Mouse (Mus musculus) heart, postnatal 0 days (tissue): Measurements from ENCODE around the gene Peli3. TPM values are rescaled to one million over a fixed set of nuclear protein-coding genes. Genes with fewer than 3 reads are reported as not detected.

Experiments
- ATAC-seq: fragments of 200-750 bp; cut with Nextera tagmentation; 2 replicates; pipeline ENCODE4 v1.8.0; 2017; ENCODE audit warnings: low read depth, moderate number of reproducible peaks, moderate library complexity; ENCODE audit not compliant: insufficient read depth
- DNase-seq: peaks from one replicate; pipeline ENCODE4 v3.0.0-alpha.2; 2016; ENCODE audit warnings: low spot score
- H3K27ac ChIP-seq: fragments of 300-500 bp; sonication (generic); 2 replicates; pipeline ENCODE4 v1.5.1; 2014; ENCODE audit warnings: low read depth, mild to moderate bottlenecking
- H3K27me3 ChIP-seq: fragments of 300-500 bp; sonication (generic); 2 replicates; pipeline ENCODE4 v1.6.1; 2014; ENCODE audit warnings: low read length, mixed read lengths; ENCODE audit not compliant: control insufficient read depth, insufficient read depth
- H3K36me3 ChIP-seq: fragments of 300-500 bp; sonication (generic); replicated peaks from 2 replicates; pipeline ENCODE4 v1.6.1; 2014; ENCODE audit warnings: low read length, mixed read lengths; ENCODE audit not compliant: control insufficient read depth, insufficient read depth
- H3K4me1 ChIP-seq: fragments of 300-500 bp; sonication (generic); 2 replicates; pipeline ENCODE4 v1.6.1; 2014; ENCODE audit warnings: antibody characterized with exemption; ENCODE audit not compliant: control insufficient read depth, insufficient read depth
- H3K4me2 ChIP-seq: fragments of 300-500 bp; sonication (generic); 2 replicates; pipeline ENCODE4 v1.6.1; 2014; ENCODE audit warnings: low read depth, mild to moderate bottlenecking, low read length, moderate library complexity
- H3K4me3 ChIP-seq: fragments of 300-500 bp; sonication (generic); 2 replicates; pipeline ENCODE4 v1.5.1; 2014; ENCODE audit warnings: low read depth, low read length
- H3K9ac ChIP-seq: fragments of 300-500 bp; sonication (generic); replicated peaks from 2 replicates; pipeline ENCODE4 v1.6.1; 2014; ENCODE audit warnings: low read depth, low read length, mixed read lengths
- H3K9me3 ChIP-seq: fragments of 300-500 bp; sonication (generic); replicated peaks from 2 replicates; pipeline ENCODE4 v1.6.1; 2016; ENCODE audit warnings: low read length; ENCODE audit not compliant: control insufficient read depth
- CTCF ChIP-seq: IDR thresholded peaks from 2 replicates; pipeline ENCODE4 v1.5.1; 2016; ENCODE audit warnings: antibody characterized with exemption, control low read depth, low read depth
- EP300 ChIP-seq: IDR thresholded peaks from 2 replicates; pipeline ENCODE4 v1.6.1; 2016; ENCODE audit warnings: antibody characterized with exemption, low read depth
- WGBS: fragments of 180-500 bp; shearing (Covaris S2); extraction: QIAGEN DNeasy Blood & Tissue Kit; methylation state at CpG from one replicate; pipeline ENCODE4 v1.1.7; 2014; 5-methylcytosine and 5-hydroxymethylcytosine counted together
- polyA plus RNA-seq: library from polyadenylated mRNA; unstranded; fragments of >200 nt; fragmentation: Nextera tagmentation; extraction: Ambion mirVana; gene quantifications from 2 replicates; pipeline ENCODE4 v1.2.1, GENCODE M21; 2015
- total RNA-seq: library from RNA; depleted of rRNA; stranded (reverse); fragments of >200 nt; gene quantifications from 2 replicates; pipeline ENCODE4 v1.2.3, GENCODE M21; 2014; ENCODE audit warnings: low replicate concordance; rRNA removed

The Peli3 gene
- total RNA-seq (0.76 TPM in 1 of 2 replicates, not detected in the other), polyA plus RNA-seq (0.27 and 0.31 TPM in 2 replicates)

GRCm38 (mm10) chr19:4942551-4943252 lies at the start of gene Peli3:
Gene Peli3, minus strand, starts transcription at chr19:4943127.
- under 1% methylated on average over 49 of the region's 55 CpGs for WGBS
- DNase-seq (peak; percentile 64), ATAC-seq (peak; percentile 97)
- TF ChIP-seq CTCF (no peak), EP300 (no peak)
- Histone ChIP-seq H3K27me3 (peaks cover 23% of the 10 kb centered on the region), H3K9ac (peak within 1 kb of the TSS; percentile 40), H3K27ac (no peak within 1 kb of the TSS), H3K4me2 (peak within 1 kb of the TSS; percentile 99), H3K36me3 (no peaks in the 10 kb centered on the region), H3K4me3 (peak within 1 kb of the TSS; percentile 61), H3K9me3 (no peaks in the 10 kb centered on the region), H3K4me1 (peaks cover 10% of the 10 kb centered on the region; the same call in 1 of the 2 replicates)

GRCm38 (mm10) chr19:4992371-4992770 lies 49.4 kb upstream of the Peli3 start:
- ATAC-seq = no peak
- Histone ChIP-seq H3K9me3 (no peaks in the 10 kb centered on the region), H3K4me3 (no peak overlapping the region), H3K4me2 (no peak overlapping the region), H3K36me3 (no peaks in the 10 kb centered on the region), H3K27ac (no peak overlapping the region), H3K27me3 (peaks cover 25% of the 10 kb centered on the region), H3K4me1 (peaks cover 6% of the 10 kb centered on the region; the same call in 1 of the 2 replicates), H3K9ac (no peak overlapping the region)
- 8% methylated on average over 8 of the region's 8 CpGs for WGBS
- no peak for DNase-seq
- no peak for TF ChIP-seq CTCF
- no peak for TF ChIP-seq EP300

- WGBS = 3% methylated on average over 21 of the region's 22 CpGs
- DNase-seq = no peak
- Histone ChIP-seq H3K9me3 (no peaks in the 10 kb centered on the region), H3K4me1 (peaks cover 6% of the 10 kb centered on the region; the same call in 1 of the 2 replicates), H3K9ac (no peak overlapping the region), H3K27me3 (peaks cover 25% of the 10 kb centered on the region), H3K27ac (no peak overlapping the region), H3K36me3 (no peaks in the 10 kb centered on the region), H3K4me2 (peak overlapping the region; percentile 26), H3K4me3 (peak overlapping the region; percentile 5; the same call in 1 of the 2 replicates)
- ATAC-seq = no peak
- TF ChIP-seq CTCF = no peak
- TF ChIP-seq EP300 = no peak
These were observed 47.8 kb upstream of the Peli3 start for GRCm38 (mm10) chr19:4990716-4991115.

- Histone ChIP-seq H3K27ac (no peak within 1 kb of the TSS), H3K4me3 (peak within 1 kb of the TSS; percentile 5; the same call in 1 of the 2 replicates), H3K4me1 (peaks cover 6% of the 10 kb centered on the region; the same call in 1 of the 2 replicates), H3K36me3 (no peaks in the 10 kb centered on the region), H3K9ac (no peak within 1 kb of the TSS), H3K27me3 (peaks cover 26% of the 10 kb centered on the region), H3K9me3 (no peaks in the 10 kb centered on the region), H3K4me2 (peak within 1 kb of the TSS; percentile 26)
- no peak for DNase-seq
- ATAC-seq = no peak
- no peak for TF ChIP-seq CTCF
- TF ChIP-seq EP300 = no peak
- WGBS = 18% methylated on average over 4 of the region's 4 CpGs
These were observed 47.3 kb upstream of the Peli3 start, which contains the start of gene Npas4 for GRCm38 (mm10) chr19:4990256-4990625. Gene Npas4, minus strand, starts transcription at chr19:4990316.

GRCm38 (mm10) chr19:4989434-4990255 lies 46.7 kb upstream of the Peli3 start:
- no peaks in the 10 kb centered on the region for H3K9me3 ChIP-seq
- WGBS = 17% methylated on average over 46 of the region's 47 CpGs
- H3K4me2 ChIP-seq = no peak overlapping the region
- no peak for TF ChIP-seq CTCF
- no peak for TF ChIP-seq EP300
- H3K4me1 ChIP-seq = peaks cover 6% of the 10 kb centered on the region; the same call in 1 of the 2 replicates
- no peak for ATAC-seq
- no peak overlapping the region for H3K9ac ChIP-seq
- peaks cover 29% of the 10 kb centered on the region for H3K27me3 ChIP-seq
- no peak overlapping the region for H3K4me3 ChIP-seq
- DNase-seq = no peak
- H3K36me3 ChIP-seq = no peaks in the 10 kb centered on the region
- H3K27ac ChIP-seq = no peak overlapping the region
